Mouse (Mus musculus) CH12.LX (cell line): ENCODE measurements around the gene Zmym1. TPM values are rescaled to one million over a fixed set of nuclear protein-coding genes. Genes with fewer than 3 reads are reported as not detected.

Experiments
- DNase-seq: peaks from one replicate; pipeline ENCODE4 v3.0.0-alpha.2; 2013; ENCODE audit errors: extremely low read depth
- H3K27ac ChIP-seq: 2 replicates; pipeline ENCODE4 v1.5.1; 2012; ENCODE audit warnings: low read depth, mild to moderate bottlenecking, control low read depth, moderate library complexity; ENCODE audit not compliant: insufficient read depth
- H3K27me3 ChIP-seq: replicated peaks from 2 replicates; pipeline ENCODE3; 2012; ENCODE audit warnings: inconsistent platforms
- H3K36me3 ChIP-seq, 2 experiments: replicated peaks in 1 of 2; 2 replicates each; pipeline versions ENCODE3 to v1.6.1; 2012; ENCODE audit warnings: inconsistent platforms in 1 of 2, low read length in 1 of 2, mild to moderate bottlenecking in 1 of 2, mixed read lengths in 1 of 2, moderate library complexity in 1 of 2; ENCODE audit not compliant: control insufficient read depth in 1 of 2, insufficient read depth in 1 of 2
- H3K4me1 ChIP-seq, 2 experiments: 2 replicates each; pipeline ENCODE4 v1.6.1; 2012; ENCODE audit warnings: inconsistent platforms in 1 of 2, moderate library complexity in 1 of 2; ENCODE audit not compliant: insufficient read depth in 2 of 2, control insufficient read depth in 1 of 2
- H3K4me2 ChIP-seq: 2 replicates; pipeline ENCODE4 v1.6.1; 2012; ENCODE audit warnings: low read depth, mild to moderate bottlenecking, control low read depth; ENCODE audit not compliant: poor library complexity, insufficient read depth, severe bottlenecking
- H3K4me3 ChIP-seq, 3 experiments: fragments of 150-350 bp in 1 of 3; sonication (generic) in 1 of 3; replicated peaks in 1 of 3; 2 replicates each; pipeline versions ENCODE3 to v1.5.1; 2011 to 2012; ENCODE audit warnings: low read depth in 2 of 3, low read length in 2 of 3, mild to moderate bottlenecking in 2 of 3, moderate library complexity in 2 of 3, control low read depth in 1 of 3, improper control_type of control experiment in 1 of 3, inconsistent platforms in 1 of 3, mixed read lengths in 1 of 3; ENCODE audit not compliant: poor library complexity in 1 of 3
- H3K79me2 ChIP-seq: replicated peaks from 2 replicates; pipeline ENCODE4 v1.6.1; 2012; ENCODE audit warnings: mild to moderate bottlenecking, moderate library complexity; ENCODE audit not compliant: control insufficient read depth, poor library complexity, insufficient read depth, severe bottlenecking; ENCODE audit errors: extremely low read depth
- H3K9ac ChIP-seq: 2 replicates; pipeline ENCODE4 v1.6.1; 2012; ENCODE audit warnings: low read depth, mild to moderate bottlenecking, control low read depth, moderate library complexity; ENCODE audit not compliant: insufficient read depth
- H3K9me3 ChIP-seq: replicated peaks from 2 replicates; pipeline ENCODE3; 2012; ENCODE audit warnings: low read length, inconsistent platforms, mixed read lengths
- CTCF ChIP-seq, 2 experiments: IDR thresholded peaks in 1 of 2; conservative IDR thresholded peaks in 1 of 2; 2 replicates each; pipeline ENCODE4 v1.5.1; 2011 to 2012; ENCODE audit warnings: low read depth in 2 of 2, low read length in 2 of 2, improper control_type of control experiment in 1 of 2, inconsistent platforms in 1 of 2, mild to moderate bottlenecking in 1 of 2, moderate library complexity in 1 of 2
- EP300 ChIP-seq: IDR thresholded peaks from 2 replicates; pipeline ENCODE4 v1.6.1; 2011; ENCODE audit warnings: low read length, improper control_type of control experiment
- ETS1 ChIP-seq: conservative IDR thresholded peaks from 2 replicates; pipeline ENCODE4 v1.6.1; 2012; ENCODE audit warnings: low read depth, mild to moderate bottlenecking, inconsistent platforms, low read length, improper control_type of control experiment, moderate library complexity
- GABPA ChIP-seq: IDR thresholded peaks from 2 replicates; pipeline ENCODE4 v1.6.1; 2012; ENCODE audit warnings: low read depth, low read length, improper control_type of control experiment, inconsistent platforms; ENCODE audit not compliant: insufficient replicate concordance
- IRF4 ChIP-seq: IDR thresholded peaks from 2 replicates; pipeline ENCODE4 v1.6.1; 2014; ENCODE audit warnings: low read depth, mild to moderate bottlenecking, inconsistent platforms, low read length, improper control_type of control experiment
- JUND ChIP-seq: conservative IDR thresholded peaks from 2 replicates; pipeline ENCODE4 v1.6.1; 2011; ENCODE audit warnings: low read depth, low read length, improper control_type of control experiment
- KAT2A ChIP-seq: IDR thresholded peaks from 2 replicates; pipeline ENCODE4 v1.6.1; 2012; ENCODE audit warnings: low read length, improper control_type of control experiment, inconsistent platforms; ENCODE audit not compliant: insufficient replicate concordance
- MXI1 ChIP-seq: IDR thresholded peaks from 2 replicates; pipeline ENCODE4 v1.6.1; 2011; ENCODE audit warnings: mild to moderate bottlenecking, low read depth, low read length, improper control_type of control experiment
- MYC ChIP-seq: IDR thresholded peaks from 2 replicates; pipeline ENCODE4 v1.6.1; 2011; ENCODE audit warnings: low read depth, mild to moderate bottlenecking, improper control_type of control experiment, low read length
- PAX5 ChIP-seq: IDR thresholded peaks from 2 replicates; pipeline ENCODE4 v1.6.1; 2012; ENCODE audit warnings: low read length, inconsistent platforms, mixed read lengths
- POLR2A ChIP-seq: IDR thresholded peaks from 2 replicates; pipeline ENCODE4 v1.6.1; 2011; ENCODE audit warnings: low read depth, mild to moderate bottlenecking, improper control_type of control experiment, low read length
- USF2 ChIP-seq: conservative IDR thresholded peaks from 2 replicates; pipeline ENCODE4 v1.6.1; 2011; ENCODE audit warnings: low read depth, low read length, improper control_type of control experiment
- ZNF384 ChIP-seq: IDR thresholded peaks from 2 replicates; pipeline ENCODE4 v1.6.1; 2012; ENCODE audit warnings: low read depth, low read length, improper control_type of control experiment, inconsistent platforms
- dilution Hi-C: fragments of 300-500 bp; cut with MboI; formaldehyde crosslinking; loops from 2 replicates; pipeline ENCODE4 v1.14.3; 2020; ENCODE audit warnings: low sequenced_read_pairs; ENCODE audit not compliant: extremely low pct_unique_long_range_greater_than_20kb, extremely low pct_ligation_motif_present
- in situ Hi-C: fragments of 300-500 bp; cut with MboI; formaldehyde crosslinking; loops from 3 replicates; pipeline ENCODE4 v1.14.3; 2019; ENCODE audit warnings: low sequenced_read_pairs, low pct_ligation_motif_present, low pct_unique_long_range_greater_than_20kb, mixed read lengths
- polyA plus RNA-seq: library from polyadenylated mRNA; unstranded; fragments of >175 nt; gene quantifications from 2 replicates; pipeline ENCODE4 v1.2.1, GENCODE M21; 2012; ENCODE audit warnings: low read depth; ENCODE audit not compliant: insufficient read length
- total RNA-seq, 2 experiments: library from RNA; depleted of rRNA; stranded (reverse); fragments of 300-350 nt in 1 of 2; fragments of >200 nt in 1 of 2; gene quantifications; 2 replicates each; pipeline ENCODE4 v1.2.3; 2012 to 2014

Zmym1 gene
- total and polyA plus RNA-seq, 3 experiments: 9.5 to 25.0 (median 20.4) TPM

DNA sequence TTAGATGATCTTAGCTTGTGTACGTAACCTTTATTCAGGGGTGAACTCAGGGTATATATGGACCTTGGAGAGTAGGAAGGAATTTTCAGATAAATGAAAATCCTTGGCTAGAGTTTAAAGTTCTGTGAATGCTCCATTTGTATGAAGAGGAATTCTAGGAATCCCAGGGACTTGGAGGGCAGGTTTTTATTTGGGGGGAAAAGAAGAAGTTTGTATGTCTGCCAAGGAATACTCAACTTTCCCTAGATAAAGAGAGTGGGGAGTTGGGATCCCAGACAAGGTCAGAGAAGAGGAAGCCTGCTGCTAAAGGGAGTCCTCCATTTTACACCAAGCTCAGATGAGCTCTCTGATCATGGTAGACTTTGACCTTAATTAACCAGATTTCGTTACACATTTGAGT, 22.2 kb upstream of the Zmym1 start:
- H3K27me3 ChIP-seq: no peaks in the 10 kb centered on the region
- TF ChIP-seq MXI1: no peak
- no peak for TF ChIP-seq POLR2A
- TF ChIP-seq KAT2A: no peak
- TF ChIP-seq GABPA: no peak
- TF ChIP-seq USF2: no peak
- no peak for TF ChIP-seq JUND
- TF ChIP-seq PAX5: no peak
- TF ChIP-seq ETS1: no peak
- TF ChIP-seq IRF4: no peak
- TF ChIP-seq, all 38 proteins: peak for 0
- H3K27ac ChIP-seq: no peak overlapping the region
- dilution Hi-C loops (no loop called here), in situ Hi-C loops (no loop called here)
- H3K9me3 ChIP-seq: no peaks in the 10 kb centered on the region
- H3K4me3 ChIP-seq: no peak overlapping the region
- peaks cover 0 to 24% of the 10 kb centered on the region in 2 experiments; a peak in 2 of 4 replicates for H3K4me1 ChIP-seq
- H3K79me2 ChIP-seq: no peaks in the 10 kb centered on the region
- H3K9ac ChIP-seq: no peak overlapping the region
- H3K36me3 ChIP-seq: peaks cover 0 to 20% of the 10 kb centered on the region in 2 experiments
- H3K4me2 ChIP-seq: no peak overlapping the region
- DNase-seq: no peak

GRCm38 (mm10) chr4:127080806-127081205, 19.9 kb upstream of the Zmym1 start:
- no peak overlapping the region for H3K27ac ChIP-seq
- peaks cover 0 to 28% of the 10 kb centered on the region in 2 experiments; a peak in 2 of 4 replicates for H3K4me1 ChIP-seq
- no peak overlapping the region for H3K4me2 ChIP-seq
- H3K79me2 ChIP-seq: no peaks in the 10 kb centered on the region
- H3K4me3 ChIP-seq: no peak overlapping the region
- dilution Hi-C loops: no loop called here
- no peaks in the 10 kb centered on the region for H3K9me3 ChIP-seq
- no peak for TF ChIP-seq ZNF384
- no peak for TF ChIP-seq MYC
- TF ChIP-seq PAX5: no peak
- TF ChIP-seq EP300: no peak
- TF ChIP-seq POLR2A: no peak
- TF ChIP-seq IRF4: no peak
- TF ChIP-seq ETS1: no peak
- no peak for TF ChIP-seq CTCF (conservative IDR thresholded peaks at IDR 0.05 in 1 of 2, IDR thresholded peaks at IDR 0.05 in 1 of 2; ENCODE audit: low read depth in 2 of 2, low read length in 2 of 2)
- TF ChIP-seq USF2: no peak
- TF ChIP-seq, all 38 proteins: peak for 0
- in situ Hi-C loops: no loop called here
- H3K36me3 ChIP-seq: peaks cover 0 to 15% of the 10 kb centered on the region in 2 experiments
- no peak overlapping the region for H3K9ac ChIP-seq
- H3K27me3 ChIP-seq: no peaks in the 10 kb centered on the region
- peak; percentile 30 for DNase-seq
